Mouse (Mus musculus): Measurements from ENCODE around the gene Efcab5.

DNA sequence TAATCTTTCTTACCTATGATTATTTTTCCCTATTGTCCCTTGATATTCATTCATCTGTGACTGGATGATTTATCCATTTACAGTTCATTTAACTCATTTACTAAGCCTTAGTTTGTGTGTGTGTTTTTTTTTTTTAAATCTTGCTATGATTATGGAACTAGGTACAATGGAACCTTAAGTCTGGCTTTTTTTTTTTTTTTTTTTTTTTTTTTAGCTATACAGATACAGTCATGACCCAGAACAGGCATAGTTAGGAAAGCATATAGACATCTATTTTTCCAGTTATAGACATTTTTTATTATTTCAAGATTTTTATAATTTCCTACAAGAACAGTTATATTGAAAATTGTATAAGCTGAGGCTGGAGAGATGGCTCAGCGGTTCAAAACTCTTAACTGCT is 46.5 kb upstream of the Efcab5 start:
- TF ChIP-seq CTCF (IDR thresholded peaks at IDR 0.05; ENCODE audit: low read depth) (no peak), EP300 (optimal IDR thresholded peaks at IDR 0.05) (no peak)

Data from stomach, postnatal 0 days (tissue).